Mouse (Mus musculus): ENCODE measurements around the gene Rnf215.

- TF ChIP-seq POLR2A (IDR thresholded peaks at IDR 0.05; ENCODE audit: extremely low read depth, insufficient read depth, low read length) (peak; percentile 92), CTCF (IDR thresholded peaks at IDR 0.05; ENCODE audit: low read depth, low read length) (0 out of 2 replicates have a peak, but pooled peaks have one; percentile 0)
Observed at GRCm38 (mm10) chr11:4186486-4187317, 51.7 kb downstream of the Rnf215 start, which contains the start of gene Tbc1d10a.
